Mouse (Mus musculus) right cerebral cortex, postnatal 25 days (tissue): Measurements from ENCODE around the gene Agbl5.

Experiments
- DNase-seq: peaks from one replicate; pipeline ENCODE4 v3.0.0; 2022

The Agbl5 gene

GRCm38 (mm10) chr5:30889088-30889754 lies 727 bp downstream of the Agbl5 start:
- no peak for DNase-seq

- no peak for DNase-seq
These were observed 1.9 kb downstream of the Agbl5 start for GRCm38 (mm10) chr5:30890375-30890774.

GRCm38 (mm10) chr5:30901860-30902259 lies 13.4 kb downstream of the Agbl5 start:
- no peak for DNase-seq

- DNase-seq = peak; percentile 96
These were observed 19.0 kb downstream of the Agbl5 start, which contains the start of gene Ost4 for GRCm38 (mm10) chr5:30907413-30908059. Gene Ost4, minus strand, starts transcription at chr5:30907788.

- no peak for DNase-seq
These were observed 20.2 kb downstream of the Agbl5 start for GRCm38 (mm10) chr5:30908426-30909299.

GRCm38 (mm10) chr5:30909300-30909659 lies 20.8 kb downstream of the Agbl5 start:
- no peak for DNase-seq

GRCm38 (mm10) chr5:30909863-30910262 lies 21.4 kb downstream of the Agbl5 start:
- no peak for DNase-seq

- DNase-seq = no peak
These were observed 22.0 kb downstream of the Agbl5 start for GRCm38 (mm10) chr5:30910481-30910880.

- no peak for DNase-seq
These were observed 23.7 kb downstream of the Agbl5 start for GRCm38 (mm10) chr5:30912156-30912555.

- no peak for DNase-seq
These were observed 24.8 kb downstream of the Agbl5 start, which contains the start of gene Emilin1 for GRCm38 (mm10) chr5:30913060-30913841. Gene Emilin1, plus strand, starts transcription at chr5:30913402.

GRCm38 (mm10) chr5:30914101-30914635 lies 25.7 kb downstream of the Agbl5 start:
- no peak for DNase-seq

- DNase-seq = no peak
These were observed 26.4 kb downstream of the Agbl5 start for GRCm38 (mm10) chr5:30914849-30915248.

GRCm38 (mm10) chr5:30915456-30915855 lies 27.0 kb downstream of the Agbl5 start:
- no peak for DNase-seq

GRCm38 (mm10) chr5:30915974-30916433 lies 27.5 kb downstream of the Agbl5 start:
- peak; percentile 88 for DNase-seq

GRCm38 (mm10) chr5:30916841-30917240 lies 28.3 kb downstream of the Agbl5 start:
- no peak for DNase-seq

GRCm38 (mm10) chr5:30917348-30917747 lies 28.9 kb downstream of the Agbl5 start:
- no peak for DNase-seq

GRCm38 (mm10) chr5:30917891-30918670 lies 29.6 kb downstream of the Agbl5 start:
- no peak for DNase-seq

- no peak for DNase-seq
These were observed 30.2 kb downstream of the Agbl5 start for GRCm38 (mm10) chr5:30918691-30919090.

- DNase-seq = no peak
These were observed 31.5 kb downstream of the Agbl5 start for GRCm38 (mm10) chr5:30919831-30920614.

- DNase-seq = no peak
These were observed 32.1 kb downstream of the Agbl5 start for GRCm38 (mm10) chr5:30920621-30921020.
